Mouse (Mus musculus): ENCODE data around the gene 3110082I17Rik.

GRCm38 (mm10) chr5:139391309-139391990 lies 68.9 kb downstream of the 3110082I17Rik start:
- TF ChIP-seq CTCF (IDR thresholded peaks at IDR 0.05; ENCODE audit: low read depth, low read length) (no peak), GATA1 (IDR thresholded peaks at IDR 0.05; ENCODE audit: borderline replicate concordance, low read length) (no peak), TAL1 (conservative IDR thresholded peaks at IDR 0.05; ENCODE audit: low read depth, low read length) (no peak), POLR2AphosphoS5 (IDR thresholded peaks at IDR 0.05; ENCODE audit: insufficient replicate concordance, low read depth, low read length) (peak; percentile 0; the same call in 1 of the 2 replicates)
